Mouse (Mus musculus) stomach, postnatal 0 days (tissue): ENCODE data around the gene Trim15. TPM values are rescaled to one million over a fixed set of nuclear protein-coding genes. Genes with fewer than 3 reads are reported as not detected.

ENCODE experiments used
- ATAC-seq: fragments of 200-750 bp; cut with Nextera tagmentation; 2 replicates; pipeline ENCODE4 v1.8.0; 2017; ENCODE audit not compliant: low FRiP score, low TSS enrichment
- DNase-seq: peaks from one replicate; pipeline ENCODE4 v3.0.0-alpha.2; 2016; ENCODE audit warnings: low spot score
- H3K27ac ChIP-seq: fragments of 300-500 bp; sonication (generic); replicated peaks from 2 replicates; pipeline ENCODE4 v1.5.1; 2014; ENCODE audit warnings: mild to moderate bottlenecking, control low read depth
- H3K27me3 ChIP-seq: fragments of 300-500 bp; sonication (generic); 2 replicates; pipeline ENCODE4 v1.6.1; 2014; ENCODE audit warnings: low read length; ENCODE audit not compliant: control insufficient read depth, insufficient read depth
- H3K36me3 ChIP-seq: fragments of 300-500 bp; sonication (generic); 2 replicates; pipeline ENCODE4 v1.6.1; 2014; ENCODE audit warnings: low read length, mixed read lengths; ENCODE audit not compliant: control insufficient read depth, insufficient read depth
- H3K4me1 ChIP-seq: fragments of 300-500 bp; sonication (generic); replicated peaks from 2 replicates; pipeline ENCODE4 v1.6.1; 2014; ENCODE audit warnings: antibody characterized with exemption; ENCODE audit not compliant: control insufficient read depth, insufficient read depth
- H3K4me2 ChIP-seq: fragments of 300-500 bp; sonication (generic); replicated peaks from 2 replicates; pipeline ENCODE4 v1.6.1; 2014; ENCODE audit warnings: low read depth, mild to moderate bottlenecking, control low read depth, moderate library complexity
- H3K4me3 ChIP-seq: fragments of 300-500 bp; sonication (generic); 2 replicates; pipeline ENCODE4 v1.5.1; 2014; ENCODE audit warnings: low read depth, low read length, control low read depth
- H3K9ac ChIP-seq: fragments of 300-500 bp; sonication (generic); 2 replicates; pipeline ENCODE4 v1.6.1; 2014; ENCODE audit warnings: mild to moderate bottlenecking, low read length, control low read depth, mixed read lengths
- H3K9me3 ChIP-seq: fragments of 300-500 bp; sonication (generic); 2 replicates; pipeline ENCODE4 v1.6.1; 2016; ENCODE audit warnings: low read length; ENCODE audit not compliant: control insufficient read depth
- CTCF ChIP-seq: IDR thresholded peaks from 2 replicates; pipeline ENCODE4 v1.5.1; 2016; ENCODE audit warnings: antibody characterized with exemption, low read depth, mild to moderate bottlenecking, moderate library complexity
- EP300 ChIP-seq: optimal IDR thresholded peaks from 2 replicates; pipeline ENCODE3; 2016; ENCODE audit warnings: antibody characterized with exemption
- WGBS: fragments of 180-500 bp; shearing (Covaris S2); extraction: QIAGEN DNeasy Blood & Tissue Kit; methylation state at CpG from one replicate; pipeline ENCODE4 v1.1.7; 2014; 5-methylcytosine and 5-hydroxymethylcytosine counted together
- polyA plus RNA-seq: library from polyadenylated mRNA; unstranded; fragments of >200 nt; fragmentation: Nextera tagmentation; extraction: Ambion mirVana; gene quantifications from 2 replicates; pipeline ENCODE4 v1.2.1, GENCODE M21; 2015

The Trim15 gene
- polyA plus RNA-seq, 1 experiment from 2014 or later: 2.0 TPM

GRCm38 (mm10) chr17:36839931-36840330, 27.1 kb downstream of the Trim15 start:
- Histone ChIP-seq H3K27me3 (no peaks in the 10 kb centered on the region), H3K27ac (no peak overlapping the region), H3K36me3 (no peaks in the 10 kb centered on the region), H3K9me3 (no peaks in the 10 kb centered on the region), H3K4me2 (no peak overlapping the region), H3K4me3 (no peak overlapping the region), H3K9ac (no peak overlapping the region), H3K4me1 (no peaks in the 10 kb centered on the region)
- TF ChIP-seq EP300 (no peak), CTCF (no peak)
- ATAC-seq (no peak), DNase-seq (no peak)
- 77% methylated on average over 3 of the region's 3 CpGs for WGBS

- no peak overlapping the region for H3K4me3 ChIP-seq
- ATAC-seq: no peak
- no peak overlapping the region for H3K4me2 ChIP-seq
- H3K27ac ChIP-seq: no peak overlapping the region
- no peaks in the 10 kb centered on the region for H3K4me1 ChIP-seq
- H3K9me3 ChIP-seq: no peaks in the 10 kb centered on the region
- no peaks in the 10 kb centered on the region for H3K27me3 ChIP-seq
- TF ChIP-seq EP300 (no peak), CTCF (no peak)
- H3K9ac ChIP-seq: no peak overlapping the region
- no peaks in the 10 kb centered on the region for H3K36me3 ChIP-seq
- DNase-seq: no peak
- WGBS: 80% methylated on average over 5 of the region's 5 CpGs
Observed at GRCm38 (mm10) chr17:36839001-36839400, 28.0 kb downstream of the Trim15 start.

GRCm38 (mm10) chr17:36836874-36837647, 29.9 kb downstream of the Trim15 start, which contains the start of gene Trim26:
Gene Trim26, plus strand, starts transcription at chr17:36837134.
- WGBS: under 1% methylated on average over 58 of the region's 58 CpGs
- DNase-seq (peak; percentile 98), ATAC-seq (peak; percentile 99)
- Histone ChIP-seq H3K9ac (peak within 1 kb of the TSS; percentile 86), H3K36me3 (no peaks in the 10 kb centered on the region), H3K4me2 (peak within 1 kb of the TSS; percentile 65), H3K9me3 (no peaks in the 10 kb centered on the region), H3K4me3 (peak within 1 kb of the TSS; percentile 76), H3K4me1 (no peaks in the 10 kb centered on the region), H3K27me3 (no peaks in the 10 kb centered on the region), H3K27ac (peak within 1 kb of the TSS; percentile 99)
- TF ChIP-seq CTCF (no peak), EP300 (no peak)

GRCm38 (mm10) chr17:36836427-36836812, 30.6 kb downstream of the Trim15 start:
- H3K4me1 ChIP-seq: no peaks in the 10 kb centered on the region
- H3K4me3 ChIP-seq: peak overlapping the region; percentile 76
- no peaks in the 10 kb centered on the region for H3K36me3 ChIP-seq
- H3K4me2 ChIP-seq: peak overlapping the region; percentile 64
- no peaks in the 10 kb centered on the region for H3K27me3 ChIP-seq
- DNase-seq: no peak
- H3K27ac ChIP-seq: peak overlapping the region; percentile 99
- ATAC-seq: peak; percentile 9
- peak overlapping the region; percentile 86 for H3K9ac ChIP-seq
- no peaks in the 10 kb centered on the region for H3K9me3 ChIP-seq
- TF ChIP-seq CTCF (no peak), EP300 (no peak)
- 18% methylated on average over 3 of the region's 3 CpGs for WGBS

- WGBS: 31% methylated on average over 12 of the region's 12 CpGs
- peak; percentile 20; the same call in 1 of the 2 replicates for ATAC-seq
- Histone ChIP-seq H3K9me3 (no peaks in the 10 kb centered on the region), H3K36me3 (no peaks in the 10 kb centered on the region), H3K27me3 (no peaks in the 10 kb centered on the region), H3K9ac (peak overlapping the region; percentile 18; the same call in 1 of the 2 replicates), H3K4me1 (no peaks in the 10 kb centered on the region), H3K27ac (peak overlapping the region; percentile 99), H3K4me3 (peak overlapping the region; percentile 76; the same call in 1 of the 2 replicates), H3K4me2 (peak overlapping the region; percentile 64)
- TF ChIP-seq EP300 (no peak), CTCF (peak; percentile 37)
- peak; percentile 69 for DNase-seq
Observed at GRCm38 (mm10) chr17:36835591-36836426, 31.2 kb downstream of the Trim15 start.

- 53% methylated on average over 4 of the region's 4 CpGs for WGBS
- DNase-seq: no peak
- no peak for ATAC-seq
Observed at GRCm38 (mm10) chr17:36832694-36833093, 34.3 kb downstream of the Trim15 start.

More at GRCm38 (mm10) chr17:36832694-36833093, 34.3 kb downstream of the Trim15 start:
- Histone ChIP-seq H3K9ac (no peak overlapping the region), H3K9me3 (no peaks in the 10 kb centered on the region), H3K4me3 (no peak overlapping the region), H3K4me1 (no peaks in the 10 kb centered on the region), H3K36me3 (no peaks in the 10 kb centered on the region), H3K4me2 (no peak overlapping the region), H3K27me3 (no peaks in the 10 kb centered on the region), H3K27ac (no peak overlapping the region)
- TF ChIP-seq CTCF (no peak), EP300 (no peak)
